Mouse (Mus musculus) small intestine, adult 2 months (tissue): Measurements from ENCODE around the gene Adam23.

Source experiments
- CTCF ChIP-seq: fragments of 200-500 bp; IDR thresholded peaks from 2 replicates; pipeline ENCODE4 v1.5.1; 2012; ENCODE audit warnings: low read depth, mild to moderate bottlenecking, control low read depth, inconsistent platforms, low read length, moderate library complexity, mixed read lengths; ENCODE audit not compliant: insufficient replicate concordance, insufficient read length; ENCODE audit errors: extremely low read depth
- POLR2A ChIP-seq: fragments of 200-500 bp; IDR thresholded peaks from 2 replicates; pipeline ENCODE4 v1.6.1; 2012; ENCODE audit warnings: low read depth, mild to moderate bottlenecking, control low read depth, inconsistent platforms, low read length, moderate library complexity

DNA sequence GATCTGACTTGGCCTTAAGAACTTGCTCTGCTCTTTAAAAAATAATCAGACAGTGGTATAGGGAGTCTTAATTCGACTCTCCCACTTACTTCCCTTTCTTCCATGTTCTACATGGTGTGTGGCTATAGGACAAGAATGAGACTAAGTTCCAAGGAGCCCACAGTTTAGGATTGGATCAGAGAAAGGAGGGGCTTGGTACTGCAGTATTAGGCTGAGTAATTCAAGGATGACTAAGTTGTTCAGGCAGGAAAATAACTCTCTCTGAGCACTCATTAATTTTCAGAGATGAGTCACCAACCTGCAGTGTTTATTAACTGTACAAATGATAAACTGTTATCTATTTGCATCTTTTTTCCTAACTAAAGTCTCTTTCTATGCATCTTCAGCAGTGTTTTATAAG lies 45.3 kb downstream of the Adam23 start:
- TF ChIP-seq CTCF = no peak
- TF ChIP-seq POLR2A = no peak
